Mouse (Mus musculus) adrenal gland, postnatal 25 days (tissue): ENCODE measurements around the gene Speg. TPM values are rescaled to one million over a fixed set of nuclear protein-coding genes. Genes with fewer than 3 reads are reported as not detected.
A peak's percentile ranks its signal among the peaks of the same experiment; 100 is the strongest.

Experiments used
- DNase-seq: peaks from one replicate; pipeline ENCODE4 v3.0.0; 2021; ENCODE audit warnings: mixed read lengths
- total RNA-seq: library from RNA; stranded (reverse); gene quantifications from 2 replicates; pipeline ENCODE4 v1.2.3, GENCODE M21; 2021

Speg gene
- total RNA-seq, 1 experiment from 2014 or later = 18.1 TPM

- DNase-seq = no peak
These were observed 85.2 kb downstream of the Speg start for GRCm38 (mm10) chr1:75460297-75460696.

DNA sequence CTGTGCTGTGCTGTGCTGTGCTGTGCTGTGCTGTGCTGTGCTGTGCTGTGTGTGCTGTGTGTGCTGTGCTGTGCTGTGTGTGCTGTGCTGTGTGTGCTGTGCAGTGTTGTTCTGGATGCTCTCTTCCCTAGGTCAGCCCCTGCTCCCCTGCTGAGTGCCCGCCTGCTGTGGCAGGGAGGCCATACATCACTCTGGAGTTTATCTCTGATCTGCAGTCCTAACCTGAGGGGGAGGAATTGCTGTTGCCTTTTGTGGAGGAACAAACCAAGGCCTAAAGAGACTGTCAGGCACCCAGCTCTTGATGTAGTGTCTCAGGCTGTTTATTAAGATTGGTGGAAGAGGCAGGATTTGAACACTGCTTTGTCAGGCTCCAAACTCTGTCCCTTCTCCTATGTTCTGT lies 87.5 kb downstream of the Speg start:
- no peak for DNase-seq

- DNase-seq = no peak
These were observed 88.6 kb downstream of the Speg start for GRCm38 (mm10) chr1:75463652-75464204.

DNA sequence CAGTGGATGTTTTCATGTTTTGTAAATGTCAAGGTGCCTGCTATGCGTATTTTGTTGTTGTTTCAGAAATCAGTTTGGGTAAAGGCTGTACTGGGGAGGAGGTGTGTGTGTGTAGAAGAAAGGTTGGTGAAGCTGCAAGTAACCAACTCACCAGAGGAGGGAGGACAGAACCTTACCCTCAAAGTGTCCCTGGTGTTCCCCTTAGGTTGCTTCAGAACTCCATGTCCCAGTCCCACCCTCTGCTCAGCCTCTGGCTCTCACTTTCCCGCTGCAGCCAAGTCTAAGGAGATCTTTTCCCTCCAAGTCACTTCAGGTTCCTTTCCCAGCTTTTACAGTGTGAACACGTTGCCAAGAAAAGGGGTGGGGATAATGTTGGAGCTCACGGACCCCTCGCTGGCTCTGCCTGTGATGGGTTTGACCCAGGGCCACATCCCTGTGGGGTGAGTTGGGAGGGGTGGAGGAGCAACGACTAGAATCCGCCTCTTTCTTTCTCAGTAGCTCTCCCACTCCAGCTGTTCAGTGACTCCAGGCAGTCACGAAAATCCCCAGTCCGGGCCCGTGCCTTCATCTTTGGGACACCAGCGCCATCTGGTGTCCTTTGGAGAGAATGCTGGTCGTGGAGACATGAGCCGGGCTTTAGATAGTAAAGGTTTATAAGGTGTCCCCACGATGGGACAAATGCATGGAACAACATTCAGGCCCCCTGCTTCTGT lies 92.3 kb downstream of the Speg start:
- DNase-seq = peak; percentile 76

GRCm38 (mm10) chr1:75469287-75469825 lies 94.3 kb downstream of the Speg start:
- DNase-seq = peak; percentile 38

- DNase-seq = no peak
These were observed 101.3 kb downstream of the Speg start for GRCm38 (mm10) chr1:75476441-75476840.

GRCm38 (mm10) chr1:75477264-75477965 lies 102.3 kb downstream of the Speg start:
- DNase-seq = peak; percentile 89

- DNase-seq = no peak
These were observed 102.8 kb downstream of the Speg start for GRCm38 (mm10) chr1:75477966-75478290.

- DNase-seq = peak; percentile 54
These were observed 103.4 kb downstream of the Speg start for GRCm38 (mm10) chr1:75478497-75478896.

GRCm38 (mm10) chr1:75478916-75479634 lies 104.0 kb downstream of the Speg start, which contains the start of the genes Chpf and Tmem198:
TSS of gene Chpf (minus strand) at chr1:75479307.
TSS of gene Tmem198 (plus strand) at chr1:75479532.
- peak; percentile 97 for DNase-seq

GRCm38 (mm10) chr1:75479635-75479989 lies 104.5 kb downstream of the Speg start:
- no peak for DNase-seq

GRCm38 (mm10) chr1:75480036-75480435 lies 104.9 kb downstream of the Speg start:
- DNase-seq = no peak

DNA sequence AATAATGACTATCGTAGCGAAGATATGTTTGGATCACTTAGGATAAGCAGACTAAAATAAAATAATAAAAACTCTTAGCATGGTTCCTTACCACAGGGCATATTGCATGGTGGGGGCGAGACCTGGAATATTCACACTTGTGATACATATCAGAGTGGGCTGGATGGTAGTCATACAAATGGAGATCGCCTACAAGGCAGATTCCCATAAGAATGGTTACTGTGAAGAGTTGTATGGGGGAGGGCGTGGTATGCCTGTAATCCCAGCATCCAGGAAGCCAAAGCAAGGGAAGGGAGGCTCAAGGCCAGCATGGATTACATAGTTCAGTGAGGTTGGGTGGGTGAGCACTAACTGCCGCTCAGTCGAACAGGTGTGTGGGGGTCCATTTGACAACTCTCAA lies 105.6 kb downstream of the Speg start:
- no peak for DNase-seq

Other genes starting within 250 kb of the Speg start
- gene Slc23a3, start 241.4 kb upstream of the Speg start, total RNA-seq = 0.58 and 1.0 TPM in 2 replicates
- gene Cnppd1, start 232.6 kb upstream of the Speg start, total RNA-seq = 41.2 and 48.9 TPM in 2 replicates
- 88.4 and 95.4 TPM in 2 replicates for gene Retreg2, start 232.5 kb upstream of the Speg start, total RNA-seq
- gene Zfand2b, start 206.7 kb upstream of the Speg start, total RNA-seq = 36.0 and 39.8 TPM in 2 replicates
- 29.9 and 33.1 TPM in 2 replicates for gene Abcb6, start 194.9 kb upstream of the Speg start, total RNA-seq
- 23.5 and 26.4 TPM in 2 replicates for gene Ankzf1, start 183.1 kb upstream of the Speg start, total RNA-seq
- 45.3 and 50.6 TPM in 2 replicates for gene Atg9a, start 183.1 kb upstream of the Speg start, total RNA-seq
- gene Glb1l, start 164.5 kb upstream of the Speg start, total RNA-seq = 24.2 and 28.7 TPM in 2 replicates
- 105 and 133 TPM in 2 replicates for gene Stk16, start 164.5 kb upstream of the Speg start, total RNA-seq
- 16.3 and 35.1 TPM in 2 replicates for gene Tuba4a, start 155.4 kb upstream of the Speg start, total RNA-seq
- not detected in 2 replicates for gene A630095N17Rik, start 143.2 kb upstream of the Speg start, total RNA-seq
- gene Dnajb2, start 138.9 kb upstream of the Speg start, total RNA-seq = 67.3 and 85.6 TPM in 2 replicates
- 41.6 and 54.3 TPM in 2 replicates for gene Ptprn, start 110.8 kb upstream of the Speg start, total RNA-seq
- gene Resp18, start 96.9 kb upstream of the Speg start, total RNA-seq = 101 and 123 TPM in 2 replicates
- 91.1 and 117 TPM in 2 replicates for gene Dnpep, start 57.3 kb upstream of the Speg start, total RNA-seq
- 9.3 and 14.1 TPM in 2 replicates for gene Des, start 15.0 kb upstream of the Speg start, total RNA-seq
- 78.5 and 82.3 TPM in 2 replicates for gene Gmppa, start 60.6 kb downstream of the Speg start, total RNA-seq
- gene Asic4, start 75.1 kb downstream of the Speg start, total RNA-seq = 4.8 and 6.9 TPM in 2 replicates
- gene Chpf, start 104.0 kb downstream of the Speg start, total RNA-seq = 46.9 and 50.1 TPM in 2 replicates
- gene Tmem198, start 104.2 kb downstream of the Speg start, total RNA-seq = 2.8 and 4.1 TPM in 2 replicates
- gene Obsl1, start 131.2 kb downstream of the Speg start, total RNA-seq = 83.1 and 107 TPM in 2 replicates
- gene Inha, start 131.8 kb downstream of the Speg start, total RNA-seq = 42.4 and 44.1 TPM in 2 replicates
- gene Stk11ip, start 146.2 kb downstream of the Speg start, total RNA-seq = 19.2 and 35.4 TPM in 2 replicates
- 139 and 184 TPM in 2 replicates for gene Slc4a3, start 171.0 kb downstream of the Speg start, total RNA-seq